Mouse (Mus musculus) forebrain, embryonic 16.5 days (tissue): ENCODE measurements around the gene Rsrc2. TPM values are rescaled to one million over a fixed set of nuclear protein-coding genes. Genes with fewer than 3 reads are reported as not detected.

Experiments used
- ATAC-seq: fragments of 200-750 bp; cut with Nextera tagmentation; 2 replicates; pipeline ENCODE4 v1.8.0; 2017; ENCODE audit warnings: mild to moderate bottlenecking, moderate library complexity
- H3K27ac ChIP-seq: fragments of 300-500 bp; sonication (generic); 2 replicates; pipeline ENCODE4 v1.5.1; 2014; ENCODE audit warnings: low read length, control low read depth
- H3K27me3 ChIP-seq: fragments of 300-500 bp; sonication (generic); replicated peaks from 2 replicates; pipeline ENCODE4 v1.6.1; 2014; ENCODE audit warnings: low read length; ENCODE audit not compliant: control insufficient read depth, insufficient read depth
- H3K36me3 ChIP-seq: fragments of 300-500 bp; sonication (generic); 2 replicates; pipeline ENCODE4 v1.6.1; 2014; ENCODE audit not compliant: control insufficient read depth, insufficient read depth
- H3K4me1 ChIP-seq: fragments of 300-500 bp; sonication (generic); replicated peaks from 2 replicates; pipeline ENCODE4 v1.6.1; 2014; ENCODE audit warnings: low read length; ENCODE audit not compliant: control insufficient read depth, insufficient read depth
- H3K4me2 ChIP-seq: fragments of 300-500 bp; sonication (generic); 2 replicates; pipeline ENCODE4 v1.6.1; 2014; ENCODE audit warnings: mild to moderate bottlenecking, low read length, control low read depth
- H3K4me3 ChIP-seq: fragments of 300-500 bp; sonication (generic); replicated peaks from 2 replicates; pipeline ENCODE4 v1.5.1; 2014; ENCODE audit warnings: mild to moderate bottlenecking, low read length, control low read depth
- H3K9ac ChIP-seq: fragments of 300-500 bp; sonication (generic); replicated peaks from 2 replicates; pipeline ENCODE4 v1.6.1; 2014; ENCODE audit warnings: low read depth, low read length, control low read depth
- H3K9me3 ChIP-seq: fragments of 300-500 bp; sonication (generic); 2 replicates; pipeline ENCODE4 v1.6.1; 2016; ENCODE audit warnings: low read length; ENCODE audit not compliant: control insufficient read depth
- WGBS: fragments of 180-500 bp; shearing (Covaris S2); extraction: QIAGEN DNeasy Blood & Tissue Kit; methylation state at CpG from one replicate; pipeline ENCODE4 v1.1.7; 2014; 5-methylcytosine and 5-hydroxymethylcytosine counted together
- polyA plus RNA-seq: library from polyadenylated mRNA; unstranded; fragments of >200 nt; fragmentation: Nextera tagmentation; extraction: Ambion mirVana; gene quantifications from 2 replicates; pipeline ENCODE4 v1.2.1, GENCODE M21; 2015

Rsrc2 gene
- polyA plus RNA-seq, 1 experiment from 2014 or later, result 145 TPM

DNA sequence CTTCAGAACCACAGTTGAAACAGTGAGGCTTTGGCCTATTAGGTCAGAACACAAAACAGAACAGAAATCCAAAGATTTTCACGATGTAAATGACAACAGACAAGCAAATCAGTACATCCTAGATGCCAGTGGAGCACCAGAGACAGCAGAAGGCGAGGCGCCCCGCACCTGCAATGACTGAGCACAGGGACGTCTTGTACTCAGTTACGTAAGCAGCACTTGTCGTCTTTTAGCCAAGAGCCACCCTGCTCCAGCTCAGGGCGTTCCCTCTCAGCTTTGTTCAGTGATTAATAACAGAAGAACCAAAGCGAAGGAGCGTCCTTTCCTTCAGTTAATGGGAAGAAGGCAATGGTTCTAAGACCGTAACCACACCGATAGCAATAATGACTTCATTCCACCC lies 40.6 kb downstream of the Rsrc2 start:
- no peak overlapping the region for H3K4me2 ChIP-seq
- no peak overlapping the region for H3K27ac ChIP-seq
- H3K27me3 ChIP-seq, result no peaks in the 10 kb centered on the region
- 92% methylated on average over 12 of the region's 12 CpGs for WGBS
- H3K36me3 ChIP-seq, result peaks cover 53% of the 10 kb centered on the region
- ATAC-seq, result no peak
- no peak overlapping the region for H3K9ac ChIP-seq
- H3K4me1 ChIP-seq, result no peaks in the 10 kb centered on the region
- no peaks in the 10 kb centered on the region for H3K9me3 ChIP-seq
- H3K4me3 ChIP-seq, result no peak overlapping the region

GRCm38 (mm10) chr5:123700625-123701024 lies 48.6 kb downstream of the Rsrc2 start:
- Histone ChIP-seq H3K36me3 (peaks cover 40% of the 10 kb centered on the region), H3K9me3 (no peaks in the 10 kb centered on the region), H3K4me1 (no peaks in the 10 kb centered on the region), H3K4me2 (no peak overlapping the region), H3K4me3 (no peak overlapping the region), H3K9ac (no peak overlapping the region), H3K27ac (no peak overlapping the region), H3K27me3 (no peaks in the 10 kb centered on the region)
- 71% methylated on average over 11 of the region's 11 CpGs for WGBS
- ATAC-seq, result no peak

GRCm38 (mm10) chr5:123699198-123699597 lies 50.0 kb downstream of the Rsrc2 start:
- no peak overlapping the region for H3K4me2 ChIP-seq
- H3K9ac ChIP-seq, result no peak overlapping the region
- no peaks in the 10 kb centered on the region for H3K9me3 ChIP-seq
- H3K4me3 ChIP-seq, result no peak overlapping the region
- no peaks in the 10 kb centered on the region for H3K27me3 ChIP-seq
- no peak for ATAC-seq
- WGBS, result 18% methylated on average over 3 of the region's 3 CpGs
- H3K4me1 ChIP-seq, result no peaks in the 10 kb centered on the region
- H3K36me3 ChIP-seq, result peaks cover 36% of the 10 kb centered on the region
- H3K27ac ChIP-seq, result no peak overlapping the region

DNA sequence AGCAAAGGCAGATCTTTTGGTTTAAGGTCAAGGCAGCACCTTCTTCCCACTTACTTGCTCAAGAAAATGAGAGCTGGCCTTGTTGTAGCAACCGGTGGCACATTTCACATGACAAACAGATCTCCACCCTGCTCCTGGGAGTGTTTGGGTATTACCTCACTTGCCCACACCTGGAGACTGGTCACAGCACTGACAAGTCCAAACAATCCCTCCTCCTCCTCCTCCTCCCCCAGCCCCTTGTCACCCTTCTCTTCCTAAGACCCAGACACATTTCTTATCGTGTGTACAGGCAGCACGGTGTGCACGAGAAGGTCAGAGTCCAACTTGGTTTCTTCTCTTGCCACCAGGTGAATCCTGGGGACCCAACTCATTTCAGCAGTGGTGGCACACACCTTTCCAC lies 52.3 kb downstream of the Rsrc2 start:
- Histone ChIP-seq H3K9me3 (no peaks in the 10 kb centered on the region), H3K27ac (no peak overlapping the region), H3K4me3 (no peak overlapping the region), H3K9ac (no peak overlapping the region), H3K36me3 (peaks cover 22% of the 10 kb centered on the region), H3K4me1 (no peaks in the 10 kb centered on the region), H3K27me3 (no peaks in the 10 kb centered on the region), H3K4me2 (no peak overlapping the region)
- no peak for ATAC-seq
- WGBS, result 85% methylated on average over 4 of the region's 4 CpGs

DNA sequence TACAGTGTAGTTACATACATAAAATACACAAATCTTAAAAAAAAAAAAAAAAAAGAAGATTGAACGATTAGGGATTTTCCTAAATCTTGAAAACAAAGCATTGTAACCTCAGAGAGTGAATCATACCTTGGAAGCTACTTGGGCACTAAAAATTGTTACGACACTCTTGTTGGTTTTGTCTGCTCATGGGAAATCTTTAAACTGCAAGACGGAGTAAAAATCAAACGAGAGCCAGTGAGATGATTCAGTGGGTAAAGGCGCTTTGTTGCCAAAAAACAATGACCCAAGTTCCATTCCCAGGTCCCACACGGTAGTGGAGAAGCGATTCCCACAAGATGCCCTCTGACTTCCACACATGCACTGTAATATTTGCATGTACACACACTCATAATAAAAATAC lies 53.0 kb downstream of the Rsrc2 start:
- no peaks in the 10 kb centered on the region for H3K27me3 ChIP-seq
- H3K9ac ChIP-seq, result no peak overlapping the region
- H3K36me3 ChIP-seq, result peaks cover 21% of the 10 kb centered on the region
- H3K4me2 ChIP-seq, result no peak overlapping the region
- no peak overlapping the region for H3K27ac ChIP-seq
- no peaks in the 10 kb centered on the region for H3K4me1 ChIP-seq
- WGBS, result 88% methylated on average over 7 of the region's 7 CpGs
- no peak overlapping the region for H3K4me3 ChIP-seq
- no peaks in the 10 kb centered on the region for H3K9me3 ChIP-seq
- ATAC-seq, result no peak

DNA sequence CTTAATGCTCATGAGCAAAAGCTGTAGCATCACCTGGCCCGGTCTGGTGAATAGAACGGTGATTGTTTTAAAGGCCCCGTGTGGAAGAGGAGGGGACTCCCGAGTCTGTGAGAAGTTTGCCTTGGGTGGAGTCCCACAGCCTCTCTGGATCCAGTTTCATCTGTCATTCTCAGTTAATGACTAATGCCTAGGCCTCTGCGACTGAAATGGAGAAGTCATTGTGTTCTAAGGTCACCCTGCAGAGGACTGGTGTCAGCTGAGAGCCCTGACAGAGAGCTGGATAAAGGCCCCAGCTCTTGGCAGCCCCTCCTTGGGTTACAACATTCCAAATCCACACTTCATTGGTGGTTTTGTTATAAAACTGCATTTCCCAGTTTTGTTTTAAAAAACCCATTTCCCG lies 54.7 kb downstream of the Rsrc2 start:
- Histone ChIP-seq H3K27ac (no peak overlapping the region), H3K4me2 (no peak overlapping the region), H3K9me3 (no peaks in the 10 kb centered on the region), H3K27me3 (no peaks in the 10 kb centered on the region), H3K36me3 (peaks cover 12% of the 10 kb centered on the region), H3K9ac (no peak overlapping the region), H3K4me3 (no peak overlapping the region), H3K4me1 (no peaks in the 10 kb centered on the region)
- no peak for ATAC-seq
- 53% methylated on average over 6 of the region's 6 CpGs for WGBS

GRCm38 (mm10) chr5:123684221-123685144 lies 64.7 kb downstream of the Rsrc2 start, which contains the start of gene Clip1:
Gene Clip1 (minus strand): TSS chr5:123684618.
- Histone ChIP-seq H3K9ac (peak within 1 kb of the TSS; percentile 99), H3K4me1 (peaks cover 35% of the 10 kb centered on the region), H3K36me3 (no peaks in the 10 kb centered on the region), H3K4me2 (peak within 1 kb of the TSS; percentile 65), H3K27me3 (no peaks in the 10 kb centered on the region), H3K27ac (peak within 1 kb of the TSS; percentile 97), H3K9me3 (no peaks in the 10 kb centered on the region), H3K4me3 (peak within 1 kb of the TSS; percentile 93)
- under 1% methylated on average over 38 of the region's 64 CpGs for WGBS
- ATAC-seq, result peak; percentile 84

- Histone ChIP-seq H3K4me1 (peaks cover 38% of the 10 kb centered on the region), H3K4me2 (peak overlapping the region; percentile 65), H3K27me3 (no peaks in the 10 kb centered on the region), H3K9ac (peak overlapping the region; percentile 99), H3K27ac (peak overlapping the region; percentile 97), H3K4me3 (peak overlapping the region; percentile 93), H3K36me3 (no peaks in the 10 kb centered on the region), H3K9me3 (no peaks in the 10 kb centered on the region)
- under 1% methylated on average over 84 of the region's 92 CpGs for WGBS
- peak; percentile 76 for ATAC-seq
These were observed 65.6 kb downstream of the Rsrc2 start for GRCm38 (mm10) chr5:123683377-123684220.

DNA sequence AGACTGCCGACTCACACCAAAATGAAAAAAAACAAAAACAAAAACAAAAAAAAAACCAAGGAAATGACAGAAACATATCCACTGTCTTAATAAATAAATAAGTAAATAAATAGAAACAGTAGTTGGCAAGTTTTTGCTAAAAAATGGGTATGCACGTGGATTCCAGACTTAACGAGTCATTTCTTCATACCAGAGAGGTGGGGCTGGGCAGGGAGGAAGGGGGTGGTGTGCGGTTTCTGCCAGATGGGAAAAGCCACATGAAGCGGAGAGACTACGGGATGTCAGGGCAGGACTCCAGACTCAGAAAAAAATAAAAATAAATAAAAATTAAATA lies 66.2 kb downstream of the Rsrc2 start:
- Histone ChIP-seq H3K27ac (peak overlapping the region; percentile 97), H3K36me3 (no peaks in the 10 kb centered on the region), H3K4me3 (peak overlapping the region; percentile 93), H3K4me2 (peak overlapping the region; percentile 65), H3K4me1 (peaks cover 38% of the 10 kb centered on the region), H3K9ac (peak overlapping the region; percentile 99), H3K9me3 (no peaks in the 10 kb centered on the region), H3K27me3 (no peaks in the 10 kb centered on the region)
- ATAC-seq, result no peak
- 4% methylated on average over 6 of the region's 6 CpGs for WGBS
